Mouse (Mus musculus): Measurements from ENCODE around the gene Actr3b.

Gene Actr3b

GRCm38 (mm10) chr5:25886708-25887107 is 126.9 kb downstream of the Actr3b start:
- DNase-seq (ENCODE audit: low read depth in 2 of 2, low spot score in 2 of 2): no peak

GRCm38 (mm10) chr5:25889746-25890382 is 130.1 kb downstream of the Actr3b start:
- no peak for DNase-seq (ENCODE audit: low read depth in 2 of 2, low spot score in 2 of 2)

- DNase-seq (ENCODE audit: low read depth in 2 of 2, low spot score in 2 of 2): no peak
Measured at GRCm38 (mm10) chr5:25891321-25891720, 131.5 kb downstream of the Actr3b start.

Measured in CD8-positive naive resting alpha-beta T cell, adult 2 months (primary cell).